24 mouse cellular contexts compared by ENCODE assay signal in genomic region chr5:3479016-3479795, GRCm38 (mm10).
DNase-seq lines count a peak whose midpoint lies in the region; ATAC-seq lines count a peak whose summit lies in the region.
"Had no signal": no experiment of that assay in that cellular context is flagged by ENCODE, and none has a peak within 500 bp of the region (broad histone marks: within the 10 kb centered on the region; RNA-seq: fewer than 3 reads in every experiment).

No protein-coding gene starts in this region.

- DNase-seq in heart, adult 11 months = peak; percentile 64
- peak; percentile 55 for DNase-seq in 416B (ENCODE audit: low read depth)
- DNase-seq in embryonic facial prominence, embryonic 10.5 days (ENCODE audit: low spot score) = peak; percentile 2
- DNase-seq in induced T-regulatory cell, adult 2 months (ENCODE audit: low read depth) = peak; percentile 16
- DNase-seq in frontal cortex, postnatal 36 days (ENCODE audit: low spot score in 2 of 2) = no peak
- no peak for DNase-seq in left cerebral cortex, adult 8-10 months (ENCODE audit: low spot score in 2 of 2)
- DNase-seq: adrenal gland, adult 2 months; adrenal gland, postnatal 25 days; cerebellum, adult 18-20 months; cerebellum, adult 9-11 months; cerebellum, postnatal 36 days; embryo, embryonic 11 days; gastrocnemius, postnatal 10 days; heart, postnatal 14 days; kidney, adult 18-20 months had no signal

- no peak overlapping the region for H3K9ac ChIP-seq in heart, embryonic 12.5 days
- H3K9ac ChIP-seq: embryonic facial prominence, embryonic 13.5 days; heart, embryonic 15.5 days; hindbrain, embryonic 13.5 days; intestine, embryonic 15.5 days had no signal

- H3K9me3 ChIP-seq in heart, embryonic 12.5 days (replicated peaks) = no peaks in the 10 kb centered on the region
- H3K9me3 ChIP-seq in embryonic facial prominence, embryonic 10.5 days = no peaks in the 10 kb centered on the region
- H3K9me3 ChIP-seq: embryonic facial prominence, embryonic 13.5 days; forebrain, embryonic 10.5 days; heart, embryonic 15.5 days; hindbrain, embryonic 13.5 days; intestine, embryonic 15.5 days had no signal

- H3K4me3 ChIP-seq in heart, embryonic 12.5 days = no peak overlapping the region
- no peak overlapping the region for H3K4me3 ChIP-seq in embryonic facial prominence, embryonic 10.5 days
- H3K4me3 ChIP-seq: embryonic facial prominence, embryonic 13.5 days; erythroblast, embryonic 14.5 days; forebrain, embryonic 10.5 days; heart, embryonic 15.5 days; hindbrain, embryonic 13.5 days; intestine, embryonic 15.5 days had no signal

- peaks cover 5% of the 10 kb centered on the region; the same call in 1 of the 2 replicates for H3K36me3 ChIP-seq in heart, embryonic 12.5 days
- no peaks in the 10 kb centered on the region for H3K36me3 ChIP-seq in embryonic facial prominence, embryonic 10.5 days (replicated peaks)
- H3K36me3 ChIP-seq: embryonic facial prominence, embryonic 13.5 days; forebrain, embryonic 10.5 days; heart, embryonic 15.5 days; hindbrain, embryonic 13.5 days; intestine, embryonic 15.5 days had no signal

- H3K4me2 ChIP-seq in heart, embryonic 12.5 days = no peak overlapping the region
- H3K4me2 ChIP-seq: embryonic facial prominence, embryonic 13.5 days; heart, embryonic 15.5 days; hindbrain, embryonic 13.5 days; intestine, embryonic 15.5 days had no signal

- no peaks in the 10 kb centered on the region for H3K27me3 ChIP-seq in heart, embryonic 12.5 days (replicated peaks)
- no peaks in the 10 kb centered on the region for H3K27me3 ChIP-seq in embryonic facial prominence, embryonic 10.5 days (replicated peaks; ENCODE audit: low read depth, poor library complexity, severe bottlenecking)
- H3K27me3 ChIP-seq: embryonic facial prominence, embryonic 13.5 days; heart, embryonic 15.5 days; hindbrain, embryonic 13.5 days; intestine, embryonic 15.5 days had no signal

- H3K27ac ChIP-seq in heart, embryonic 12.5 days (ENCODE audit: poor library complexity, severe bottlenecking) = no peak overlapping the region
- H3K27ac ChIP-seq in embryonic facial prominence, embryonic 10.5 days (replicated peaks) = no peak overlapping the region
- H3K27ac ChIP-seq: embryonic facial prominence, embryonic 13.5 days; forebrain, embryonic 10.5 days; heart, embryonic 15.5 days; hindbrain, embryonic 13.5 days; hindbrain, postnatal 0 days; intestine, embryonic 15.5 days had no signal

- no peaks in the 10 kb centered on the region for H3K4me1 ChIP-seq in heart, embryonic 12.5 days (replicated peaks)
- no peaks in the 10 kb centered on the region for H3K4me1 ChIP-seq in embryonic facial prominence, embryonic 10.5 days
- H3K4me1 ChIP-seq: embryonic facial prominence, embryonic 13.5 days; forebrain, embryonic 10.5 days; heart, embryonic 15.5 days; hindbrain, embryonic 13.5 days; intestine, embryonic 15.5 days had no signal

- 92% methylated on average over 7 of the region's 7 CpGs for WGBS in heart, embryonic 12.5 days
- 91% methylated on average over 7 of the region's 7 CpGs for WGBS in embryonic facial prominence, embryonic 10.5 days

- ATAC-seq in heart, embryonic 12.5 days (ENCODE audit: insufficient number of reproducible peaks, low FRiP score) = no peak
- ATAC-seq: forebrain, embryonic 14.5 days; hindbrain, postnatal 0 days; intestine, embryonic 15.5 days had no signal

Comparison
In these comparisons a context has a peak if more than half of its experiments do, and no peak if none do; other contexts are left out.
1. DNase-seq: peak in heart, adult 11 months (single experiment), 416B (single experiment), embryonic facial prominence, embryonic 10.5 days (single experiment) and induced T-regulatory cell, adult 2 months (single experiment); none in frontal cortex, postnatal 36 days (0 of 2) and left cerebral cortex, adult 8-10 months (0 of 2).